In genomic region chr3:145959824-145960223, GRCm38 (mm10) we compare ENCODE assay signal across 22 mouse cellular contexts. TPM values are rescaled to one million over a fixed set of nuclear protein-coding genes. Genes with fewer than 3 reads are reported as not detected.
A peak's percentile ranks its signal among the peaks of the same experiment; 100 is the strongest.
DNase-seq lines count a peak whose midpoint lies in the region; ATAC-seq and TF ChIP-seq lines count a peak whose summit lies in the region.
"Had no signal": no experiment of that assay in that cellular context is flagged by ENCODE, and none has a peak within 500 bp of the region (broad histone marks: within the 10 kb centered on the region; RNA-seq: fewer than 3 reads in every experiment).

No protein-coding gene starts in this region.

- 0 out of 2 replicates have a peak, but pooled peaks cover 4% of the 10 kb centered on the region for H3K27me3 ChIP-seq in embryonic facial prominence, embryonic 15.5 days
- H3K27me3 ChIP-seq in embryonic facial prominence, embryonic 10.5 days (replicated peaks; ENCODE audit: low read depth, poor library complexity, severe bottlenecking): peaks cover 39% of the 10 kb centered on the region
- peaks cover 6% of the 10 kb centered on the region; the same call in 1 of the 2 replicates for H3K27me3 ChIP-seq in hindbrain, postnatal 0 days (ENCODE audit: insufficient read depth, low read length)
- H3K27me3 ChIP-seq in hindbrain, embryonic 14.5 days (ENCODE audit: control insufficient read depth, insufficient read depth, low read length): peaks cover 32% of the 10 kb centered on the region

- H3K4me1 ChIP-seq in embryonic facial prominence, embryonic 15.5 days: peaks cover 22% of the 10 kb centered on the region
- H3K4me1 ChIP-seq in embryonic facial prominence, embryonic 10.5 days: peaks cover 23% of the 10 kb centered on the region
- H3K4me1 ChIP-seq in hindbrain, postnatal 0 days (ENCODE audit: insufficient read depth, low read length): peaks cover 3% of the 10 kb centered on the region; the same call in 1 of the 2 replicates
- H3K4me1 ChIP-seq in hindbrain, embryonic 14.5 days (replicated peaks; ENCODE audit: control insufficient read depth, insufficient read depth, low read length): peaks cover 18% of the 10 kb centered on the region; the same call in 1 of the 2 replicates

- H3K4me2 ChIP-seq in embryonic facial prominence, embryonic 15.5 days (replicated peaks): no peak overlapping the region
- no peak overlapping the region for H3K4me2 ChIP-seq in hindbrain, postnatal 0 days (ENCODE audit: low read depth, low read length)
- no peak overlapping the region for H3K4me2 ChIP-seq in hindbrain, embryonic 14.5 days (replicated peaks)
- H3K4me2 ChIP-seq: forebrain, embryonic 13.5 days; hindbrain, embryonic 15.5 days; limb, embryonic 12.5 days; liver, embryonic 12.5 days; midbrain, embryonic 12.5 days had no signal

- peak overlapping the region; percentile 18; the same call in 1 of the 2 replicates for H3K27ac ChIP-seq in embryonic facial prominence, embryonic 15.5 days (replicated peaks)
- H3K27ac ChIP-seq in embryonic facial prominence, embryonic 10.5 days (replicated peaks): no peak overlapping the region
- no peak overlapping the region for H3K27ac ChIP-seq in hindbrain, postnatal 0 days
- H3K27ac ChIP-seq in hindbrain, embryonic 14.5 days: no peak overlapping the region
- H3K27ac ChIP-seq: forebrain, embryonic 13.5 days; hindbrain, embryonic 15.5 days; limb, embryonic 12.5 days; liver, embryonic 12.5 days; midbrain, embryonic 12.5 days had no signal

- WGBS in embryonic facial prominence, embryonic 15.5 days: 23% methylated on average over 1 of the region's 1 CpGs
- WGBS in embryonic facial prominence, embryonic 10.5 days: 56% methylated on average over 1 of the region's 1 CpGs
- WGBS in hindbrain, postnatal 0 days: 44% methylated on average over 1 of the region's 1 CpGs
- 50% methylated on average over 1 of the region's 1 CpGs for WGBS in hindbrain, embryonic 14.5 days

- H3K9ac ChIP-seq in embryonic facial prominence, embryonic 15.5 days: no peak overlapping the region
- no peak overlapping the region for H3K9ac ChIP-seq in hindbrain, postnatal 0 days (replicated peaks; ENCODE audit: low read length)
- H3K9ac ChIP-seq in hindbrain, embryonic 14.5 days: no peak overlapping the region
- H3K9ac ChIP-seq: forebrain, embryonic 13.5 days; hindbrain, embryonic 15.5 days; limb, embryonic 12.5 days; liver, embryonic 12.5 days; midbrain, embryonic 12.5 days had no signal

- H3K4me3 ChIP-seq in embryonic facial prominence, embryonic 15.5 days (replicated peaks): no peak overlapping the region
- no peak overlapping the region for H3K4me3 ChIP-seq in embryonic facial prominence, embryonic 10.5 days
- no peak overlapping the region for H3K4me3 ChIP-seq in hindbrain, postnatal 0 days (ENCODE audit: low read length)
- H3K4me3 ChIP-seq in hindbrain, embryonic 14.5 days (replicated peaks; ENCODE audit: low read length): no peak overlapping the region
- H3K4me3 ChIP-seq: erythroblast, embryonic 14.5 days; forebrain, embryonic 13.5 days; hindbrain, embryonic 15.5 days; limb, embryonic 12.5 days; liver, embryonic 12.5 days; midbrain, embryonic 12.5 days had no signal

- no peaks in the 10 kb centered on the region for H3K9me3 ChIP-seq in embryonic facial prominence, embryonic 15.5 days (replicated peaks)
- H3K9me3 ChIP-seq in embryonic facial prominence, embryonic 10.5 days: peaks cover 15% of the 10 kb centered on the region; the same call in 1 of the 2 replicates
- H3K9me3 ChIP-seq in hindbrain, postnatal 0 days (ENCODE audit: low read length): no peaks in the 10 kb centered on the region
- H3K9me3 ChIP-seq in hindbrain, embryonic 14.5 days (ENCODE audit: control insufficient read depth, low read length): no peaks in the 10 kb centered on the region
- H3K9me3 ChIP-seq: forebrain, embryonic 13.5 days; hindbrain, embryonic 15.5 days; liver, embryonic 12.5 days had no signal

- TF ChIP-seq CTCF in hindbrain, postnatal 0 days (IDR thresholded peaks at IDR 0.05; ENCODE audit: low read depth): no peak

- H3K36me3 ChIP-seq in embryonic facial prominence, embryonic 15.5 days: no peaks in the 10 kb centered on the region
- H3K36me3 ChIP-seq in embryonic facial prominence, embryonic 10.5 days (replicated peaks): no peaks in the 10 kb centered on the region
- no peaks in the 10 kb centered on the region for H3K36me3 ChIP-seq in hindbrain, postnatal 0 days (ENCODE audit: insufficient read depth, low read length)
- H3K36me3 ChIP-seq in hindbrain, embryonic 14.5 days (replicated peaks; ENCODE audit: control insufficient read depth, insufficient read depth): no peaks in the 10 kb centered on the region
- H3K36me3 ChIP-seq: hindbrain, embryonic 15.5 days; limb, embryonic 12.5 days; liver, embryonic 12.5 days; midbrain, embryonic 12.5 days had no signal

- ATAC-seq in embryonic facial prominence, embryonic 15.5 days (ENCODE audit: insufficient number of reproducible peaks, low FRiP score, low TSS enrichment, low read depth): peak; percentile 60; the same call in 1 of the 2 replicates
- ATAC-seq in hindbrain, postnatal 0 days: 0 out of 2 replicates have a peak, but pooled peaks have one; percentile 40
- no peak for ATAC-seq in hindbrain, embryonic 14.5 days (ENCODE audit: low FRiP score)
- peak; percentile 40 for ATAC-seq in megakaryocyte progenitor cell, adult 5-6 weeks (replicated peaks; ENCODE audit: poor library complexity)
- ATAC-seq: activated CD4-positive, CD25-positive, alpha-beta regulatory T cell, adult 4 months; forebrain, embryonic 13.5 days; intestine, embryonic 16.5 days; liver, embryonic 12.5 days had no signal

- DNase-seq in embryonic facial prominence, embryonic 10.5 days (ENCODE audit: low spot score): no peak
- DNase-seq in hindbrain, postnatal 0 days (ENCODE audit: low spot score): no peak
- DNase-seq in hindbrain, embryonic 14.5 days (ENCODE audit: low spot score): no peak
- peak; percentile 44 for DNase-seq in adipocyte (ENCODE audit: low spot score)
- no peak for DNase-seq in c-Kit-positive CD71-positive TER-119-positive erythroid progenitor cells, embryonic 14.5 days (ENCODE audit: low spot score)
- no peak for DNase-seq in urinary bladder, postnatal 25 days (ENCODE audit: low spot score)
- DNase-seq: adrenal gland, postnatal 36 days; cerebellum, adult 9-10 months; gastrocnemius, postnatal 14 days; lung, adult 2 months; lung, postnatal 4 days; right cerebral cortex, postnatal 4 days had no signal

RNA-seq across cellular contexts. Expression of gene 2410004B18Rik, which starts 22.0 kb away (rescaled TPM):
- 49.1 and 49.9 TPM in 2 replicates for polyA plus RNA-seq in embryonic facial prominence, embryonic 15.5 days (2015; fragmentation: Nextera tagmentation; extraction: Ambion mirVana)
- 51.1 and 53.1 TPM in 2 replicates for polyA plus RNA-seq in embryonic facial prominence, embryonic 10.5 days (2016; fragmentation: Nextera tagmentation; extraction: Ambion mirVana)
- total RNA-seq in hindbrain, postnatal 0 days (2014; rRNA removed): 30.8 and 33.3 TPM in 2 replicates
- polyA plus RNA-seq in hindbrain, postnatal 0 days (2015; fragmentation: Nextera tagmentation; extraction: Ambion mirVana): 69.5 and 75.0 TPM in 2 replicates
- polyA plus RNA-seq in hindbrain, embryonic 14.5 days (2014; fragmentation: Nextera tagmentation; extraction: Ambion mirVana): 79.7 and 86.5 TPM in 2 replicates
- total RNA-seq in megakaryocyte progenitor cell, adult 5-6 weeks (2015): 25.3 and 42.3 TPM in 2 replicates
- 13.3 and 14.0 TPM in 2 replicates for total RNA-seq in megakaryocyte progenitor cell, adult 5-6 weeks (2017)

RNA-seq across cellular contexts. Expression of gene Syde2, which starts 27.8 kb away (rescaled TPM):
- polyA plus RNA-seq in embryonic facial prominence, embryonic 15.5 days (2015; fragmentation: Nextera tagmentation; extraction: Ambion mirVana): 1.6 and 1.7 TPM in 2 replicates
- polyA plus RNA-seq in embryonic facial prominence, embryonic 10.5 days (2016; fragmentation: Nextera tagmentation; extraction: Ambion mirVana): 1.4 TPM in 2 replicates
- total RNA-seq in hindbrain, postnatal 0 days (2014; rRNA removed): 4.7 and 5.1 TPM in 2 replicates
- polyA plus RNA-seq in hindbrain, postnatal 0 days (2015; fragmentation: Nextera tagmentation; extraction: Ambion mirVana): 0.47 and 0.61 TPM in 2 replicates
- 0.41 and 0.81 TPM in 2 replicates for polyA plus RNA-seq in hindbrain, embryonic 14.5 days (2014; fragmentation: Nextera tagmentation; extraction: Ambion mirVana)
- total RNA-seq in megakaryocyte progenitor cell, adult 5-6 weeks (2015): 3.7 and 4.9 TPM in 2 replicates
- 3.2 and 5.0 TPM in 2 replicates for total RNA-seq in megakaryocyte progenitor cell, adult 5-6 weeks (2017)
- polyA plus RNA-seq: activated CD4-positive, CD25-positive, alpha-beta regulatory T cell, adult 4 months; erythroblast, embryonic 14.5 days had no signal

RNA-seq across cellular contexts. Expression of gene Bcl10, which starts 37.2 kb away (rescaled TPM):
- 50.1 and 51.8 TPM in 2 replicates for polyA plus RNA-seq in embryonic facial prominence, embryonic 15.5 days (2015; fragmentation: Nextera tagmentation; extraction: Ambion mirVana)
- 41.4 and 44.1 TPM in 2 replicates for polyA plus RNA-seq in embryonic facial prominence, embryonic 10.5 days (2016; fragmentation: Nextera tagmentation; extraction: Ambion mirVana)
- total RNA-seq in hindbrain, postnatal 0 days (2014; rRNA removed): 25.9 and 32.8 TPM in 2 replicates
- polyA plus RNA-seq in hindbrain, postnatal 0 days (2015; fragmentation: Nextera tagmentation; extraction: Ambion mirVana): 36.4 and 37.5 TPM in 2 replicates
- polyA plus RNA-seq in hindbrain, embryonic 14.5 days (2014; fragmentation: Nextera tagmentation; extraction: Ambion mirVana): 37.9 and 39.9 TPM in 2 replicates
- total RNA-seq in megakaryocyte progenitor cell, adult 5-6 weeks (2015): 41.2 and 43.6 TPM in 2 replicates
- 33.8 and 39.0 TPM in 2 replicates for total RNA-seq in megakaryocyte progenitor cell, adult 5-6 weeks (2017)
